Mouse (Mus musculus): Measurements from ENCODE around the gene Aox3. TPM values are rescaled to one million over a fixed set of nuclear protein-coding genes. Genes with fewer than 3 reads are reported as not detected.

Aox3 gene
- total RNA-seq, 1 experiment: 1.8 TPM

DNA sequence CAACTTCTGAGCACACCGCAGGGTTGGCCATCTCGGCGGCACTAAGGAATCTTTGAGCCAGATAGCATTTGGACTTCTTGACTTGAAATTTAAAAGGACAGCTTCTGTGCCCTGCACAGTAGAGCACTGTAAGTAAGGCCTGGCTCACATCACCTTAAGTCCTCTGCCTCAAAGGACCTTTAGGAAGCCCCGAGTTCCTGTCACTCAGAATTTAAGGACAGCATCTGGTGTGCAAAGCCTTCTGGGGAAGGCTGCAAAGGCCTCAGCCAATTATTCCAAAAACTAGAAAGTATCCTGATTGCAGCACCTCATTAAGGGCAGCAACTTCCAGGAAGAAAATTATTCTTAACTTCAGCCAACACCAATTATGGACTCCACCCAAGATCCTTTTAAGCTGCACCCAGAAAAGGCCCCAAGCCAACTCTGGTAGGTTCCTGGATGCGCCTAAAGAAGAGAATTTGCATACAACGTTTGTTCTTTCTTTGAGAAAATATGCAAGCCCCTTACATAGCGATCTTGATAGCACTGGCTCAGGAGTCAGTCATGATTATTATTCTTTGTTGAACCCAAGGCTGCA lies 103.1 kb downstream of the Aox3 start:
- Histone ChIP-seq H3K27ac (ENCODE audit: insufficient read depth, low read depth, low read length, poor library complexity, severe bottlenecking) (no peak overlapping the region), H3K9me3 (ENCODE audit: control insufficient read depth, insufficient read depth, low read depth, low read length) (no peaks in the 10 kb centered on the region), H3K4me3 (ENCODE audit: insufficient read depth in 1 of 2, low read depth in 1 of 2, low read length in 2 of 2, poor library complexity in 1 of 2, severe bottlenecking in 1 of 2) (no peak overlapping the region), H3K9ac (ENCODE audit: insufficient read depth, low read depth, low read length, poor library complexity, severe bottlenecking) (no peak overlapping the region), H3K4me1 (ENCODE audit: control insufficient read depth in 2 of 2, insufficient read depth in 2 of 2, low read length in 2 of 2, poor library complexity in 1 of 2) (peaks cover 0 to 2% of the 10 kb centered on the region in 2 experiments; a peak in 1 of 4 replicates), H3K36me3 (ENCODE audit: control insufficient read depth, insufficient read depth, low read length, poor library complexity, severe bottlenecking) (no peaks in the 10 kb centered on the region; the same call in 1 of the 2 replicates)
- no peak for TF ChIP-seq HCFC1 (IDR thresholded peaks at IDR 0.05; ENCODE audit: borderline replicate concordance, insufficient read depth, low read length)
- TF ChIP-seq ZNF384 (IDR thresholded peaks at IDR 0.05; ENCODE audit: low read depth, low read length): no peak
- no peak for TF ChIP-seq CHD2 (IDR thresholded peaks at IDR 0.05; ENCODE audit: low read depth, low read length)
- TF ChIP-seq ZC3H11A (IDR thresholded peaks at IDR 0.05; ENCODE audit: borderline replicate concordance, low read depth, low read length): no peak
- no peak for TF ChIP-seq MAFK (IDR thresholded peaks at IDR 0.05; ENCODE audit: insufficient read depth, low read depth, low read length)
- no peak for DNase-seq (ENCODE audit: low read depth, low spot score)
- in situ Hi-C loops (cut with MboI; ENCODE audit: low sequenced_read_pairs in 2 of 2, unreplicated experiment in 2 of 2): no loop called here

DNA sequence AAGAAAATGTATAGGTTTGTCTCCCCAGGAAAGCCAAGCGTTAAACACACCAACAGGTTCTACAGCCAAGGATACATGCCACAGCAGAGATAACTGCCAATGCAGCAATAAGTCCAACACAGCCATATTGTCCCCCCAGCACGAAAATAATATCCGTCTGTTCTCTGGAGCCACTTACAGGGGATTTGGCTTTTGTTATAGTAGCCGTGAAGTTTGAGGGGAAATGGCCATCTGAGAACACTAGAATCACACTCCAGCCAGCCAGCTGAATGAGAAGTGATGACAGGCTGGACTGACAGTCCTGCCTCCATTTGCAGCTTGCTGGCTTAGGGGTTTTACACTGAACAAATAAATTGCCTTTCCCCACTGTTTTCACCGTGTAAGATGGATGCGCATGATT lies 108.1 kb downstream of the Aox3 start:
- no peak for TF ChIP-seq ZC3H11A (IDR thresholded peaks at IDR 0.05; ENCODE audit: borderline replicate concordance, low read depth, low read length)
- TF ChIP-seq HCFC1 (IDR thresholded peaks at IDR 0.05; ENCODE audit: borderline replicate concordance, insufficient read depth, low read length): no peak
- no peak for TF ChIP-seq CHD2 (IDR thresholded peaks at IDR 0.05; ENCODE audit: low read depth, low read length)
- TF ChIP-seq MAFK (IDR thresholded peaks at IDR 0.05; ENCODE audit: insufficient read depth, low read depth, low read length): no peak
- TF ChIP-seq ZNF384 (IDR thresholded peaks at IDR 0.05; ENCODE audit: low read depth, low read length): no peak

DNA sequence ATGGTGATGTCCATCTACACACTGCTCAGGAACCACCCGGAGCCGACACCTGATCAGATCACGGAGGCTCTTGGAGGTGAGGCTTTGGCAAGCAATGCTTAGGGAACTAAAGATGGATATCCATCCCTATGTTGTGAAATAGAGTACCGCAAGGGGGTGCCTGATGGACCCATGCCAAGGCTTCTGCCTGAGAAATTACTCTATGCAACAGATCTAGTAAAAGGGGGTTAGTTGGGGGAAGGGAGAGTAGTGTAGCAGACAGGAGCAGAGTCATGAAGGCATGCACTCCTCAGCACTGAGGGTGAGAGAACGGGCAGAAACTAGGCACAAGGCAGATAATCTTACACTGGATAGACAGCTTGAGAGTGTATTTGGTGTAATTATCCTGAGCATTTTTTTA lies 108.9 kb downstream of the Aox3 start:
- TF ChIP-seq CHD2 (IDR thresholded peaks at IDR 0.05; ENCODE audit: low read depth, low read length) (no peak), ZNF384 (IDR thresholded peaks at IDR 0.05; ENCODE audit: low read depth, low read length) (no peak), MAFK (IDR thresholded peaks at IDR 0.05; ENCODE audit: insufficient read depth, low read depth, low read length) (no peak), HCFC1 (IDR thresholded peaks at IDR 0.05; ENCODE audit: borderline replicate concordance, insufficient read depth, low read length) (no peak), ZC3H11A (IDR thresholded peaks at IDR 0.05; ENCODE audit: borderline replicate concordance, low read depth, low read length) (no peak)
- Histone ChIP-seq H3K27ac (ENCODE audit: insufficient read depth, low read depth, low read length, poor library complexity, severe bottlenecking) (no peak overlapping the region), H3K4me1 (ENCODE audit: control insufficient read depth in 2 of 2, insufficient read depth in 2 of 2, low read length in 2 of 2, poor library complexity in 1 of 2) (peaks cover 0 to 2% of the 10 kb centered on the region in 2 experiments; a peak in 1 of 4 replicates), H3K4me3 (ENCODE audit: insufficient read depth in 1 of 2, low read depth in 1 of 2, low read length in 2 of 2, poor library complexity in 1 of 2, severe bottlenecking in 1 of 2) (no peak overlapping the region), H3K9ac (ENCODE audit: insufficient read depth, low read depth, low read length, poor library complexity, severe bottlenecking) (no peak overlapping the region), H3K36me3 (ENCODE audit: control insufficient read depth, insufficient read depth, low read length, poor library complexity, severe bottlenecking) (no peaks in the 10 kb centered on the region), H3K9me3 (ENCODE audit: control insufficient read depth, insufficient read depth, low read depth, low read length) (no peaks in the 10 kb centered on the region)
- no peak for DNase-seq (ENCODE audit: low read depth, low spot score)
- in situ Hi-C loops (cut with MboI; ENCODE audit: low sequenced_read_pairs in 2 of 2, unreplicated experiment in 2 of 2): no loop called here

More for the DNA sequence above, 108.1 kb downstream of the Aox3 start:
- Histone ChIP-seq H3K4me1 (ENCODE audit: control insufficient read depth in 2 of 2, insufficient read depth in 2 of 2, low read length in 2 of 2, poor library complexity in 1 of 2) (peaks cover 0 to 2% of the 10 kb centered on the region in 2 experiments; a peak in 1 of 4 replicates), H3K9ac (ENCODE audit: insufficient read depth, low read depth, low read length, poor library complexity, severe bottlenecking) (no peak overlapping the region), H3K4me3 (ENCODE audit: insufficient read depth in 1 of 2, low read depth in 1 of 2, low read length in 2 of 2, poor library complexity in 1 of 2, severe bottlenecking in 1 of 2) (no peak overlapping the region), H3K27ac (ENCODE audit: insufficient read depth, low read depth, low read length, poor library complexity, severe bottlenecking) (no peak overlapping the region), H3K9me3 (ENCODE audit: control insufficient read depth, insufficient read depth, low read depth, low read length) (no peaks in the 10 kb centered on the region), H3K36me3 (ENCODE audit: control insufficient read depth, insufficient read depth, low read length, poor library complexity, severe bottlenecking) (no peaks in the 10 kb centered on the region)
- no peak for DNase-seq (ENCODE audit: low read depth, low spot score)
- in situ Hi-C loops (cut with MboI; ENCODE audit: low sequenced_read_pairs in 2 of 2, unreplicated experiment in 2 of 2): no loop called here

DNA sequence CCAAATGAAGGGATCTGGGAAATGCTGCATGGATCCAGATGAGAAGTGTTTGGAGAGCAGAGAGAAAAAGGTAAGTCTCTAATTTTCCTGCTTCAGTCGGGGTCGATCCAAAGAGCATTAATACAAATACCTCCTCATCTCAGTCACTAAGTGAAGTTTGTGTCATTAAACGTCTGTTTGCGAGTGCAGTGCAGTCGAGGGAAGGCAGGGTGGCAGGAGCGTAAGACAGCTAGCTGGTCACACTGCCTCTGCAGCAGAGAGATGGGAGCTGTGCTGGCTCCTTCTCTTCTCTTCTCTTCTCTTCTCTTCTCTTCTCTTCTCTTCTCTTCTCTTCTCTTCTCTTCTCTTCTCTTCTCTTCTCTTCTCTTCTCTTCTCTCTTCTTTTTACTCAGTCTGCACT lies 115.2 kb downstream of the Aox3 start:
- H3K4me3 ChIP-seq (ENCODE audit: insufficient read depth in 1 of 2, low read depth in 1 of 2, low read length in 2 of 2, poor library complexity in 1 of 2, severe bottlenecking in 1 of 2): no peak overlapping the region
- H3K9me3 ChIP-seq (ENCODE audit: control insufficient read depth, insufficient read depth, low read depth, low read length): no peaks in the 10 kb centered on the region
- no peak for TF ChIP-seq HCFC1 (IDR thresholded peaks at IDR 0.05; ENCODE audit: borderline replicate concordance, insufficient read depth, low read length)
- DNase-seq (ENCODE audit: low read depth, low spot score): no peak
- H3K9ac ChIP-seq (ENCODE audit: insufficient read depth, low read depth, low read length, poor library complexity, severe bottlenecking): no peak overlapping the region
- H3K27ac ChIP-seq (ENCODE audit: insufficient read depth, low read depth, low read length, poor library complexity, severe bottlenecking): no peak overlapping the region
- no peaks in the 10 kb centered on the region for H3K4me1 ChIP-seq (ENCODE audit: control insufficient read depth in 2 of 2, insufficient read depth in 2 of 2, low read length in 2 of 2, poor library complexity in 1 of 2)
- no peaks in the 10 kb centered on the region for H3K36me3 ChIP-seq (ENCODE audit: control insufficient read depth, insufficient read depth, low read length, poor library complexity, severe bottlenecking)
- in situ Hi-C loops (cut with MboI; ENCODE audit: low sequenced_read_pairs in 2 of 2, unreplicated experiment in 2 of 2): no loop called here

DNA sequence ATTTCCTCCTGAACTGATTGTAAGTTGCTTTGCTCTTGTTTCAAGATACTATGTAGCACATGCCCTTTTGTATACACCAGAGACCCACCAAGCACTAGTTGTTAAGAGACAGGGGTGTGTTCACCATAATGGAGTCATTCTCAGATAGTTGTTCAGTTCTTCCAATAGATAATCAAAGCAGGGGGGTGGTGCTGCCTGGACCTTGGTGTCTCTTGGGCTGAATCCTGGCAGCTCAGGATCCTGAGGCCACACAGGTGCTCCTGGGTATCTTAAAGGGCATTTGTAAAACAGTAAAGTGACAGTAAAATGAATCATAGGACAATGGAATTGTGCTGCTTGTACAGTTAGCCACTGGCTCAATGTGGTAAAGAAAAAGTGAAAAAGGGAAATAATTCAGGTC lies 116.0 kb downstream of the Aox3 start:
- TF ChIP-seq HCFC1 (IDR thresholded peaks at IDR 0.05; ENCODE audit: borderline replicate concordance, insufficient read depth, low read length) (no peak), MAFK (IDR thresholded peaks at IDR 0.05; ENCODE audit: insufficient read depth, low read depth, low read length) (no peak), ZC3H11A (IDR thresholded peaks at IDR 0.05; ENCODE audit: borderline replicate concordance, low read depth, low read length) (no peak), ZNF384 (IDR thresholded peaks at IDR 0.05; ENCODE audit: low read depth, low read length) (no peak), CHD2 (IDR thresholded peaks at IDR 0.05; ENCODE audit: low read depth, low read length) (no peak)
- Histone ChIP-seq H3K27ac (ENCODE audit: insufficient read depth, low read depth, low read length, poor library complexity, severe bottlenecking) (no peak overlapping the region), H3K36me3 (ENCODE audit: control insufficient read depth, insufficient read depth, low read length, poor library complexity, severe bottlenecking) (no peaks in the 10 kb centered on the region), H3K9ac (ENCODE audit: insufficient read depth, low read depth, low read length, poor library complexity, severe bottlenecking) (no peak overlapping the region), H3K4me1 (ENCODE audit: control insufficient read depth in 2 of 2, insufficient read depth in 2 of 2, low read length in 2 of 2, poor library complexity in 1 of 2) (no peaks in the 10 kb centered on the region), H3K9me3 (ENCODE audit: control insufficient read depth, insufficient read depth, low read depth, low read length) (no peaks in the 10 kb centered on the region), H3K4me3 (ENCODE audit: insufficient read depth in 1 of 2, low read depth in 1 of 2, low read length in 2 of 2, poor library complexity in 1 of 2, severe bottlenecking in 1 of 2) (no peak overlapping the region)
- DNase-seq (ENCODE audit: low read depth, low spot score): no peak
- in situ Hi-C loops (cut with MboI; ENCODE audit: low sequenced_read_pairs in 2 of 2, unreplicated experiment in 2 of 2): no loop called here

Data from ES-E14 (cell line).